Mouse (Mus musculus) forebrain, embryonic 11.5 days (tissue): ENCODE results near the gene Mybpc1. TPM values are rescaled to one million over a fixed set of nuclear protein-coding genes. Genes with fewer than 3 reads are reported as not detected.
A peak's percentile ranks its signal among the peaks of the same experiment; 100 is the strongest.

Source experiments
- ATAC-seq: fragments of 200-750 bp; cut with Nextera tagmentation; replicated peaks from 2 replicates; pipeline ENCODE4 v1.8.0; 2017; ENCODE audit warnings: moderate TSS enrichment; ENCODE audit not compliant: low FRiP score
- DNase-seq: peaks from one replicate; pipeline ENCODE4 v3.0.0-alpha.2; 2017; ENCODE audit warnings: low spot score
- H3K27ac ChIP-seq: fragments of 300-500 bp; sonication (generic); 2 replicates; pipeline ENCODE4 v1.5.1; 2014; ENCODE audit warnings: low read depth, low read length
- H3K27me3 ChIP-seq: fragments of 300-500 bp; sonication (generic); 2 replicates; pipeline ENCODE4 v1.6.1; 2014; ENCODE audit warnings: mild to moderate bottlenecking, low read length, mixed read lengths; ENCODE audit not compliant: control insufficient read depth, insufficient read depth
- H3K36me3 ChIP-seq: fragments of 300-500 bp; sonication (generic); 2 replicates; pipeline ENCODE4 v1.6.1; 2014; ENCODE audit warnings: mild to moderate bottlenecking, low read length, moderate library complexity, mixed read lengths; ENCODE audit not compliant: control insufficient read depth, insufficient read depth
- H3K4me1 ChIP-seq: fragments of 300-500 bp; sonication (generic); replicated peaks from 2 replicates; pipeline ENCODE4 v1.6.1; 2014; ENCODE audit warnings: low read length, mixed read lengths; ENCODE audit not compliant: control insufficient read depth, insufficient read depth
- H3K4me2 ChIP-seq: fragments of 300-500 bp; sonication (generic); 2 replicates; pipeline ENCODE4 v1.6.1; 2014; ENCODE audit warnings: low read depth, mild to moderate bottlenecking, low read length, moderate library complexity, mixed read lengths; ENCODE audit not compliant: severe bottlenecking
- H3K4me3 ChIP-seq: fragments of 300-500 bp; sonication (generic); 2 replicates; pipeline ENCODE4 v1.5.1; 2014; ENCODE audit warnings: low read depth, low read length
- H3K9ac ChIP-seq: fragments of 300-500 bp; sonication (generic); 2 replicates; pipeline ENCODE4 v1.6.1; 2014; ENCODE audit warnings: low read length
- H3K9me3 ChIP-seq: fragments of 300-500 bp; sonication (generic); 2 replicates; pipeline ENCODE4 v1.6.1; 2016; ENCODE audit warnings: low read length, mixed read lengths; ENCODE audit not compliant: control insufficient read depth
- WGBS: fragments of 180-500 bp; shearing (Covaris S2); extraction: QIAGEN DNeasy Blood & Tissue Kit; methylation state at CpG from one replicate; pipeline ENCODE4 v1.1.7; 2014; 5-methylcytosine and 5-hydroxymethylcytosine counted together
- polyA plus RNA-seq: library from polyadenylated mRNA; unstranded; fragments of >200 nt; fragmentation: Nextera tagmentation; extraction: Ambion mirVana; gene quantifications from 2 replicates; pipeline ENCODE4 v1.2.1, GENCODE M21; 2014

Mybpc1 gene
- polyA plus RNA-seq, 1 experiment from 2014 or later, result 0.40 TPM

GRCm38 (mm10) chr10:88505256-88505655 is 99.7 kb downstream of the Mybpc1 start:
- H3K9ac ChIP-seq, result no peak overlapping the region
- peaks cover 4% of the 10 kb centered on the region; the same call in 1 of the 2 replicates for H3K4me1 ChIP-seq
- H3K4me2 ChIP-seq, result no peak overlapping the region
- H3K27ac ChIP-seq, result no peak overlapping the region
- H3K4me3 ChIP-seq, result no peak overlapping the region
- no peaks in the 10 kb centered on the region for H3K9me3 ChIP-seq
- DNase-seq, result no peak
- H3K36me3 ChIP-seq, result no peaks in the 10 kb centered on the region
- WGBS, result 59% methylated on average over 5 of the region's 5 CpGs
- no peaks in the 10 kb centered on the region for H3K27me3 ChIP-seq
- ATAC-seq, result no peak

- ATAC-seq (no peak), DNase-seq (no peak)
- Histone ChIP-seq H3K27me3 (no peaks in the 10 kb centered on the region), H3K4me1 (peaks cover 4% of the 10 kb centered on the region; the same call in 1 of the 2 replicates), H3K9ac (no peak overlapping the region), H3K9me3 (no peaks in the 10 kb centered on the region), H3K27ac (no peak overlapping the region), H3K4me3 (no peak overlapping the region), H3K36me3 (no peaks in the 10 kb centered on the region), H3K4me2 (no peak overlapping the region)
- WGBS, result 52% methylated on average over 3 of the region's 3 CpGs
These were observed 100.5 kb downstream of the Mybpc1 start for GRCm38 (mm10) chr10:88504481-88504880.

GRCm38 (mm10) chr10:88503421-88504314 is 101.3 kb downstream of the Mybpc1 start, which contains the start of gene Chpt1:
Chpt1 (minus strand) TSS chr10:88504073.
- Histone ChIP-seq H3K4me1 (peaks cover 4% of the 10 kb centered on the region; the same call in 1 of the 2 replicates), H3K36me3 (no peaks in the 10 kb centered on the region), H3K27ac (no peak within 1 kb of the TSS), H3K27me3 (no peaks in the 10 kb centered on the region), H3K4me3 (peak within 1 kb of the TSS; percentile 70), H3K4me2 (peak within 1 kb of the TSS; percentile 84), H3K9ac (peak within 1 kb of the TSS; percentile 79), H3K9me3 (no peaks in the 10 kb centered on the region)
- DNase-seq, result peak; percentile 96
- WGBS, result under 1% methylated on average over 64 of the region's 80 CpGs
- peak; percentile 96 for ATAC-seq

- H3K36me3 ChIP-seq, result no peaks in the 10 kb centered on the region
- no peaks in the 10 kb centered on the region for H3K9me3 ChIP-seq
- DNase-seq (no peak), ATAC-seq (no peak; the same call in 1 of the 2 replicates)
- H3K4me1 ChIP-seq, result peaks cover 4% of the 10 kb centered on the region; the same call in 1 of the 2 replicates
- no peak overlapping the region for H3K27ac ChIP-seq
- H3K27me3 ChIP-seq, result no peaks in the 10 kb centered on the region
- 54% methylated on average over 4 of the region's 4 CpGs for WGBS
- H3K4me2 ChIP-seq, result peak overlapping the region; percentile 84
- H3K9ac ChIP-seq, result peak overlapping the region; percentile 79
- H3K4me3 ChIP-seq, result peak overlapping the region; percentile 70
These were observed 102.0 kb downstream of the Mybpc1 start for GRCm38 (mm10) chr10:88502919-88503318.

GRCm38 (mm10) chr10:88501886-88502765 is 102.8 kb downstream of the Mybpc1 start:
- no peak overlapping the region for H3K9ac ChIP-seq
- no peaks in the 10 kb centered on the region for H3K36me3 ChIP-seq
- DNase-seq (no peak), ATAC-seq (no peak)
- H3K4me2 ChIP-seq, result no peak overlapping the region
- H3K27me3 ChIP-seq, result no peaks in the 10 kb centered on the region
- no peaks in the 10 kb centered on the region for H3K9me3 ChIP-seq
- H3K27ac ChIP-seq, result no peak overlapping the region
- H3K4me1 ChIP-seq, result peaks cover 4% of the 10 kb centered on the region; the same call in 1 of the 2 replicates
- H3K4me3 ChIP-seq, result no peak overlapping the region
- 76% methylated on average over 13 of the region's 13 CpGs for WGBS

- Histone ChIP-seq H3K36me3 (no peaks in the 10 kb centered on the region), H3K4me1 (peaks cover 4% of the 10 kb centered on the region; the same call in 1 of the 2 replicates), H3K4me3 (no peak overlapping the region), H3K9me3 (no peaks in the 10 kb centered on the region), H3K4me2 (no peak overlapping the region), H3K9ac (no peak overlapping the region), H3K27me3 (no peaks in the 10 kb centered on the region), H3K27ac (no peak overlapping the region)
- WGBS, result 86% methylated on average over 10 of the region's 10 CpGs
- DNase-seq (no peak), ATAC-seq (no peak)
These were observed 103.6 kb downstream of the Mybpc1 start for GRCm38 (mm10) chr10:88501370-88501769.

- no peak overlapping the region for H3K27ac ChIP-seq
- no peaks in the 10 kb centered on the region for H3K36me3 ChIP-seq
- WGBS, result 71% methylated on average over 5 of the region's 5 CpGs
- no peak overlapping the region for H3K9ac ChIP-seq
- ATAC-seq, result no peak
- no peak for DNase-seq
- H3K9me3 ChIP-seq, result no peaks in the 10 kb centered on the region
- no peaks in the 10 kb centered on the region for H3K27me3 ChIP-seq
- H3K4me1 ChIP-seq, result peaks cover 4% of the 10 kb centered on the region; the same call in 1 of the 2 replicates
- no peak overlapping the region for H3K4me2 ChIP-seq
- H3K4me3 ChIP-seq, result no peak overlapping the region
These were observed 105.0 kb downstream of the Mybpc1 start for GRCm38 (mm10) chr10:88499993-88500392.

GRCm38 (mm10) chr10:88496864-88497564 is 107.9 kb downstream of the Mybpc1 start:
- DNase-seq (no peak), ATAC-seq (no peak)
- Histone ChIP-seq H3K4me2 (no peak overlapping the region), H3K27me3 (no peaks in the 10 kb centered on the region), H3K9me3 (no peaks in the 10 kb centered on the region), H3K27ac (no peak overlapping the region), H3K4me1 (no peaks in the 10 kb centered on the region), H3K9ac (no peak overlapping the region), H3K4me3 (no peak overlapping the region), H3K36me3 (no peaks in the 10 kb centered on the region)
- WGBS, result 73% methylated on average over 11 of the region's 11 CpGs
